Mouse (Mus musculus): ENCODE measurements around the gene Dnajc16. TPM values are rescaled to one million over a fixed set of nuclear protein-coding genes. Genes with fewer than 3 reads are reported as not detected.

The Dnajc16 gene
- polyA plus RNA-seq, 1 experiment from 2014 or later = 2.0 TPM

DNA sequence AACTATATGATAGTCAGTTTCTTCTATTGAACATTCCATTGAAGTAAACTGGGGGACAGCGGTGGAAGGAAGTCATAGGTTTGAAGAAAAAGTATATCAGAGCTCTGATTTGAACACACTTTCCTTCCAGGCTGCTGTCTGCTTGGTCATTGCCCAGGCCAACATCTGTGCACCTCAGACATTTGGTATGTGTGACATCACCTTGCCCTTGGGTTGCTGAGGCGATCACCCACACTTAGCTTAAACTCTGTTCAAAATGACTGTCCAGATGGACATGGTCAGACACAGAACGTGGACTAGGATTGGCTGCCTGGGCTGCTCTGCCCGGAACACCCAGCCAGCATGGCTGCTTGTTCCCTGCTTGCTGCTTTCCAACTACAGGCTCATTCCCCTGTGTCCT lies 48.4 kb downstream of the Dnajc16 start:
- H3K4me1 ChIP-seq (replicated peaks) = peaks cover 34% of the 10 kb centered on the region
- H3K9ac ChIP-seq = no peak overlapping the region
- ATAC-seq (ENCODE audit: insufficient read depth) = no peak
- peak overlapping the region; percentile 77 for H3K27ac ChIP-seq (replicated peaks)
- no peak overlapping the region for H3K4me2 ChIP-seq
- H3K9me3 ChIP-seq (replicated peaks) = no peaks in the 10 kb centered on the region
- no peak overlapping the region for H3K4me3 ChIP-seq (replicated peaks)
- 74% methylated on average over 4 of the region's 4 CpGs for WGBS (ENCODE audit: insufficient replicate concordance)
- H3K36me3 ChIP-seq (replicated peaks) = no peaks in the 10 kb centered on the region
- peaks cover 6% of the 10 kb centered on the region; the same call in 1 of the 2 replicates for H3K27me3 ChIP-seq

DNA sequence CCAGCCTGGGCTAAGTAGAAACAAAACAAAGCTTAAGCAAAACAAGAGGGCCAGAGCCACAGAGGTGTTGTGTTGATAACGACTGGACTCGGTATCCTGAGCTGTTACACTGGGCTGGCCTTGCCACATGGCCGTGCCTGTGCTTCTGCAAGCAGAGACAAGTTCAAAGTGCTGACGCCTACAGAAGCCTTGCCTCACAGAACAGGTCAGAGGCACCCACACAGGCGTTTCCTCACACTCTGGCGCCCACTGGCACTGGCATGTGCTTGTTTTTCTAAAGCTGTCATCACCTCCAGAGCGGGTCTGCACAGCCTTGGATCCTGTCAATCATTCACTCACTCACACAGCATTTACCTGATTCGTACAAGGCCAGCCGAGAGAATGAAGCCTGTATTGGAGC lies 48.9 kb downstream of the Dnajc16 start:
- Histone ChIP-seq H3K4me2 (no peak overlapping the region), H3K9me3 (replicated peaks) (no peaks in the 10 kb centered on the region), H3K36me3 (replicated peaks) (no peaks in the 10 kb centered on the region), H3K4me1 (replicated peaks) (peaks cover 30% of the 10 kb centered on the region), H3K27ac (replicated peaks) (peak overlapping the region; percentile 77), H3K27me3 (peaks cover 5% of the 10 kb centered on the region; the same call in 1 of the 2 replicates), H3K4me3 (replicated peaks) (no peak overlapping the region), H3K9ac (no peak overlapping the region)
- WGBS (ENCODE audit: insufficient replicate concordance) = 49% methylated on average over 9 of the region's 9 CpGs
- peak; percentile 87 for ATAC-seq (ENCODE audit: insufficient read depth)

DNA sequence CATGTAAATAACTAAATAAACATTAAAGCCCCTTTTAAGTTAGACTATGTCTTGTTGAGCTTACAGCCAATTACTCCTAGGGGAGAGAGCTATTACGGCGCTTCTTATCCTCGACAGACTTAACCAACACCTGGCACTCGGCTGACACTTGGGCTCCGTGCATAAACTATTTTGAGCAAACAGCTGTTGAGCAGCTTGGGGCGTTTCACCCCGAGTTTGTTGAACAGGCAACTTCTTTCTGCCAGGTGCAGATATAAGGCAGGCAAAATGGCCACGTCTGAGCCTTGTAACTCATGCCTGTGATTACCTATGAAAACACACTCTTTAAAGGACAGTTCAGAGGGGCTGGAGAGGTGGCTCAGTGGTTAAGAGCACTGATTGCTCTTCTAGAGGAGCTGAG lies 52.7 kb downstream of the Dnajc16 start:
- H3K9ac ChIP-seq = no peak overlapping the region
- H3K4me1 ChIP-seq (replicated peaks) = peaks cover 33% of the 10 kb centered on the region
- no peak overlapping the region for H3K4me3 ChIP-seq (replicated peaks)
- no peak overlapping the region for H3K4me2 ChIP-seq
- 63% methylated on average over 8 of the region's 8 CpGs for WGBS (ENCODE audit: insufficient replicate concordance)
- H3K27ac ChIP-seq (replicated peaks) = no peak overlapping the region
- H3K36me3 ChIP-seq (replicated peaks) = no peaks in the 10 kb centered on the region
- ATAC-seq (ENCODE audit: insufficient read depth) = no peak
- no peaks in the 10 kb centered on the region for H3K9me3 ChIP-seq (replicated peaks)
- H3K27me3 ChIP-seq = no peaks in the 10 kb centered on the region

DNA sequence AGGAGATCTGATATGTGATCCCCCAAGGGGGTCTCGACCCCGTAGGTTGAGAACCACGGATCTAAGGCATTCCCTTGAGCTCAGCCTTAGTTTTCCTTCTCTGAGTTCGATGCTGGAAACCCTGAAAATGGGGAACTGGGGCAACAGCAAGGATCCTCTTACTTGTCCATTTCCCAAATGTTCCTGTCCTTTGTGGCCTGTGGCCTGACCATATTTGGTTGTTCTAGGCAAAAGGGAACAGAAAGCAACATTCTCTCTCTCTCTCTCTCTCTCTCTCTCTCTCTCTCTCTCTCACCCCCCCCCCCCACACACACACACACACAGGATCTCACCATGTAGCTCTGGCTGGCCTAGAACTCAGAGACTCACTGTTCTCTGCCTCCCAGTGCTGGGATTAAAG lies 53.9 kb downstream of the Dnajc16 start:
- 50% methylated on average over 4 of the region's 4 CpGs for WGBS (ENCODE audit: insufficient replicate concordance)
- H3K4me2 ChIP-seq = no peak overlapping the region
- no peak for ATAC-seq (ENCODE audit: insufficient read depth)
- H3K9me3 ChIP-seq (replicated peaks) = no peaks in the 10 kb centered on the region
- H3K36me3 ChIP-seq (replicated peaks) = no peaks in the 10 kb centered on the region
- H3K27me3 ChIP-seq = no peaks in the 10 kb centered on the region
- peaks cover 28% of the 10 kb centered on the region for H3K4me1 ChIP-seq (replicated peaks)
- H3K27ac ChIP-seq (replicated peaks) = no peak overlapping the region
- no peak overlapping the region for H3K9ac ChIP-seq
- H3K4me3 ChIP-seq (replicated peaks) = no peak overlapping the region

DNA sequence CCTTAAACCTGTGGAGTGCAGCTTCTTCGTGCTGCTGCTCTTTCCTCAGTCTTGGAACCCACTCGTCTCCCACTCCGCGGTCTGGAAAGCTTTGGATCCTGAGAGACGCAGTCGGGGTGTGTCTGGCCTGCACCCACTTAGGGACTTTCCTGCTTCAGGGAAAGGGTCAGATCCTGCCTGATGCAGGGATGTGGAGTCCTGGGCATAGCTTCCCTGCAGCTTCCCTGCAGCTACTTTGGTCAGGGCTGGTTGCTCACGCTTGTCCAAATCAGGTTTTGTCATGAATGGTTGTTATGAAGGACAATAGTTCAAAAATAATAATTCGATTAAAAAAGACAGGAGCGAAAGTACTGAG lies 55.5 kb downstream of the Dnajc16 start:
- Histone ChIP-seq H3K27ac (replicated peaks) (no peak overlapping the region), H3K36me3 (replicated peaks) (no peaks in the 10 kb centered on the region), H3K9ac (no peak overlapping the region), H3K4me2 (peak overlapping the region; percentile 66), H3K4me3 (replicated peaks) (peak overlapping the region; percentile 44; the same call in 1 of the 2 replicates), H3K4me1 (replicated peaks) (peaks cover 32% of the 10 kb centered on the region), H3K27me3 (no peaks in the 10 kb centered on the region; the same call in 1 of the 2 replicates), H3K9me3 (replicated peaks) (no peaks in the 10 kb centered on the region)
- ATAC-seq (ENCODE audit: insufficient read depth) = 0 out of 2 replicates have a peak, but pooled peaks have one; percentile 8
- 34% methylated on average over 9 of the region's 9 CpGs for WGBS (ENCODE audit: insufficient replicate concordance)

DNA sequence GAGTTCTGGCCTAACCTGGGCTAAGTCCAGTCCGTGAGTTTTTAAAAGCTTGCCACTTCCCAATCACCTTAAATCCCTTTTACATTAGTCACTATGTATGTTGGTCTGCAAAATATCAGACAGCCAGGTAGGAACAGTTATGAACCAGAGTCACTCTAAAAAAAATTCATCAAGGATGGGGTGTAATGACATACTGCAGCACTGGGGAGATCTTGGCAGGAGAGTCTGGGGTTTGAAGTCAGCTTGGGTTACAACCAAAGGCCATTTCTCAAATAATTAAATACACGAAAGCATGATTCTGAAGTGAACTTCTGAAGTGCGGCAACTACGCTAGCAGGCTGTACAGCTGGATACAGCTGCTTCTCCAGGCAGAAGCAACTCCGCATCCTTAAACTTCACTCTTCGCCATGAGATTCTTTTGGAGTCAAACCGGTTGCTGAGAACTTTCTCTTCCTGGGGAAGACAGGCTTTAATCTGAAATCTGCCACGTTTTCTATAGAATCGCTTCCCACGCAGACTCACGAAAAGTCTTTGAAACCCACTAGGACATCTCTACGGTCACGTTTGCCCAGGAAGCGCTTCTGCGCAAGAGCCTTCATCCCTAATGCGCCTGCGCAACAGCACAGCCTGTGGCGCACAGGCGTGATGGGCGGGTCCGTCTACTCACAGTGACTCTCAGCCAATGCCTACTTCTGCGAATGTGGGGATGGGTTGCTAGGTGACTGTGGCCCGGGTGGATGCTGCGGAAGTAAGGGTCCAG lies 56.1 kb downstream of the Dnajc16 start:
- Histone ChIP-seq H3K27me3 (peaks cover 3% of the 10 kb centered on the region; the same call in 1 of the 2 replicates), H3K36me3 (replicated peaks) (no peaks in the 10 kb centered on the region), H3K9ac (peak overlapping the region; percentile 6; the same call in 1 of the 2 replicates), H3K27ac (replicated peaks) (peak overlapping the region; percentile 46), H3K4me1 (replicated peaks) (peaks cover 35% of the 10 kb centered on the region), H3K4me3 (replicated peaks) (peak overlapping the region; percentile 44), H3K9me3 (replicated peaks) (no peaks in the 10 kb centered on the region), H3K4me2 (peak overlapping the region; percentile 66)
- peak; percentile 85 for ATAC-seq (ENCODE audit: insufficient read depth)
- 9% methylated on average over 24 of the region's 24 CpGs for WGBS (ENCODE audit: insufficient replicate concordance)

DNA sequence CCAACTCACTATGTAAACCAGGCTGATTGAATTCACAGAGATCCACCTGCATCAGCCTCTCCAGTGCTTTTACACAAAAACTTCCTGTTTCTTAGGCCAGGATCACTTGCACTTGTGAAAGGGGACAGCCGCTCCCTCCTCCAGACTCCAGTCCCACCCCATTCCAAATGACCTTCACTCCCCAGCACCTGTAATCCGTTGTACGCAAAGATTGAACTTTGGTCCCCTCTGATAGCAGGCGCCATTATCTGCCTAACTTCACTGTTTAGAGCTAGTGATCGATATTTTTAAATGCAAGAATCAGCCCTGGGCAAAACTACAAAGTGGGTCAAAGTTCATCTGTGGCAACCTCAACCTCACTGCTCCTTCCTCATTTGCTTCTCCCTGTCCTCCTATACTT lies 59.0 kb downstream of the Dnajc16 start:
- Histone ChIP-seq H3K27ac (replicated peaks) (peak overlapping the region; percentile 29; the same call in 1 of the 2 replicates), H3K4me2 (no peak overlapping the region), H3K4me1 (replicated peaks) (peaks cover 45% of the 10 kb centered on the region), H3K4me3 (replicated peaks) (no peak overlapping the region), H3K9ac (no peak overlapping the region), H3K27me3 (peaks cover 17% of the 10 kb centered on the region; the same call in 1 of the 2 replicates), H3K9me3 (replicated peaks) (no peaks in the 10 kb centered on the region), H3K36me3 (replicated peaks) (no peaks in the 10 kb centered on the region)
- WGBS (ENCODE audit: insufficient replicate concordance) = 60% methylated on average over 5 of the region's 5 CpGs
- ATAC-seq (ENCODE audit: insufficient read depth) = peak; percentile 27

DNA sequence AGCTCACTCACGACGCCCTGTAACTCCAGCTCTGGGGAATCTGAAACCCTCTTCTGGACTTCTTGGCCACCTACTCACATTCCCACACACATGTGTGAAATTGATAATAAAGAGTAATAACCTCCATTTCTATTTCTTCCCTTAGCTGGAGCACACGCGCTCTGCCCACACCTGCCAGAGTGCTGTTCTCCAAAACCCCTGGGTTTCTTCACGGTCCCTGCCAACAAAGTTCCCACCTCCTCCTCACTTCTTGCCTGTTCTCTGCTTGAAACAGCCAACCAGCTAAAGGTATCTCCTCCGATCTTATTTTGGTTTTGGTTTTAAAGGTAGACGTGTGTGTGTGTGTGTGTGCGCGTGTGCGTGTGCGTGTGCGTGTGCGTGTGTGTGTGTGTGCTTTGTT lies 60.3 kb downstream of the Dnajc16 start:
- Histone ChIP-seq H3K9me3 (replicated peaks) (no peaks in the 10 kb centered on the region), H3K4me2 (no peak overlapping the region), H3K27me3 (peaks cover 17% of the 10 kb centered on the region; the same call in 1 of the 2 replicates), H3K4me1 (replicated peaks) (peaks cover 55% of the 10 kb centered on the region), H3K4me3 (replicated peaks) (no peak overlapping the region), H3K36me3 (replicated peaks) (no peaks in the 10 kb centered on the region), H3K27ac (replicated peaks) (no peak overlapping the region), H3K9ac (no peak overlapping the region)
- 81% methylated on average over 13 of the region's 13 CpGs for WGBS (ENCODE audit: insufficient replicate concordance)
- ATAC-seq (ENCODE audit: insufficient read depth) = no peak

DNA sequence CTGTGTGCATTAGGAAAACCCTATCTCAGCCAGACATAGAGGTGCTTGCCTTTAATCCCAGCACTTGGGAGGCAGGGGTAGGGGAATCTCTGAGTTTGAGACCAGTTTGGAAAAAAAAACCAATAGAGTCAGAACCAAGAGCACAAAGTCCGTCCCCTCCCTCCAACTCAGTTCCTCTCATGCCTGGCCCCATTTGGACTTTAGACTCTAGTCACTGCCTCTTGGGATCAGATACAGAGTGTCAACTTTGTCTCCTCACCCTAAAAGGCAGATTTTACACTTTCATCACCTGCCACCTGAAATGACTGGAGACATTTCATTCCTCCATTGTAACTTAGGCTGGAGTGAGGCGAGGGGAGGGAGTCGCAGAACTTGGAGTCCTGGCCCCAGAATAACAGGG lies 61.5 kb downstream of the Dnajc16 start:
- Histone ChIP-seq H3K4me2 (no peak overlapping the region), H3K4me3 (replicated peaks) (no peak overlapping the region), H3K9me3 (replicated peaks) (no peaks in the 10 kb centered on the region), H3K4me1 (replicated peaks) (peaks cover 55% of the 10 kb centered on the region), H3K27me3 (peaks cover 17% of the 10 kb centered on the region; the same call in 1 of the 2 replicates), H3K27ac (replicated peaks) (peak overlapping the region; percentile 58), H3K9ac (no peak overlapping the region), H3K36me3 (replicated peaks) (no peaks in the 10 kb centered on the region)
- ATAC-seq (ENCODE audit: insufficient read depth) = no peak
- WGBS (ENCODE audit: insufficient replicate concordance) = 67% methylated on average over 3 of the region's 3 CpGs

DNA sequence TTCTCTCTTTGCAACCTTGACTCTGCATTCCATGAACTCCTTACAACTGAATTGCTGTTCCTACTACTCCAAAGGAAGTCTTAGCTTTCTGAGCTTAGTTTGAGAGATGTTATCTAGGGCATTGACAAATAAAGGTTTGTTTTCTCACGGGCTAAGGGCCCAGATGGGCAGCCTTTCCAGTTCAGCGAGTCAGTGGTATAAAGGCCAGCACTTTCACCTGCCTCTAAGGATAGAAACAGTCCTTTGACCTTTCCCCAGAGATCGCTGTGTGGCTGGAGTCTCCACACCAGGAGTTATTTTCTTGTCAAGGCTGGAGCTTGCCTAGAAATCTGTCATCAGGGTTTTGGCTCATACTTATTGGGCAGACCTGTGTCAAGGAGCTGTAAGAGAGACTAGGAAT lies 65.0 kb downstream of the Dnajc16 start:
- no peak overlapping the region for H3K9ac ChIP-seq
- peaks cover 17% of the 10 kb centered on the region; the same call in 1 of the 2 replicates for H3K27me3 ChIP-seq
- peaks cover 63% of the 10 kb centered on the region for H3K4me1 ChIP-seq (replicated peaks)
- H3K27ac ChIP-seq (replicated peaks) = peak overlapping the region; percentile 30; the same call in 1 of the 2 replicates
- peaks cover 5% of the 10 kb centered on the region for H3K36me3 ChIP-seq (replicated peaks)
- no peak overlapping the region for H3K4me3 ChIP-seq (replicated peaks)
- no peak for ATAC-seq (ENCODE audit: insufficient read depth)
- WGBS (ENCODE audit: insufficient replicate concordance) = 45% methylated on average over 3 of the region's 3 CpGs
- no peaks in the 10 kb centered on the region for H3K9me3 ChIP-seq (replicated peaks)
- no peak overlapping the region for H3K4me2 ChIP-seq

DNA sequence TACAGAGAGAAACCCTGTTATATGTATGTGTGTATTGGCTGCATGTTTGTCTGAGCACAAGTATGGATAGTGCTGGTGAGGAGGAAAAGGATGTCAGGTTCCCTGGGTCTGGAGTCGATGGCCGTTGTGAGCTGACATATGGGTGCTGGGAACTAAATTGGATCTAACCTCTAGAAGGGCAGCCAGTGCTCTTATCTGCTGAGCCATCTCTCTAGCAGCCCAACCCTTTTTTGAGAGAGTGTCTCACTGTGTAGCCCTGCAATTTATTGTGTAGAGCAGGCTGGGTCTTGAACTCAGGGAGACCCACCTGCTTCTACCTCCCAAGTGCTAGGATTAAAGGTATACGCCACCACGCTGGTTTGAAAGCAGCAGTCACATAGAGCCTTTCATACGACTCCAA lies 65.5 kb downstream of the Dnajc16 start:
- Histone ChIP-seq H3K4me2 (no peak overlapping the region), H3K36me3 (replicated peaks) (peaks cover 10% of the 10 kb centered on the region), H3K4me1 (replicated peaks) (peaks cover 63% of the 10 kb centered on the region), H3K9ac (no peak overlapping the region), H3K4me3 (replicated peaks) (no peak overlapping the region), H3K27ac (replicated peaks) (peak overlapping the region; percentile 30; the same call in 1 of the 2 replicates), H3K9me3 (replicated peaks) (no peaks in the 10 kb centered on the region), H3K27me3 (peaks cover 17% of the 10 kb centered on the region; the same call in 1 of the 2 replicates)
- 67% methylated on average over 5 of the region's 5 CpGs for WGBS (ENCODE audit: insufficient replicate concordance)
- ATAC-seq (ENCODE audit: insufficient read depth) = no peak
